Mouse (Mus musculus) left cerebral cortex, adult 2 months (tissue): ENCODE data around the gene Rnf41. TPM values are rescaled to one million over a fixed set of nuclear protein-coding genes. Genes with fewer than 3 reads are reported as not detected.

ENCODE experiments used
- DNase-seq, 2 experiments: peaks; one replicate each; pipeline ENCODE4 v3.0.0; 2021 to 2022; ENCODE audit warnings: low spot score in 2 of 2, mixed read lengths in 1 of 2; ENCODE audit errors: extremely low spot score in 1 of 2
- H3K27ac ChIP-seq: fragments of 200-600 bp; 2 replicates; pipeline ENCODE4 v1.8.1; 2022
- H3K4me3 ChIP-seq: fragments of 200-600 bp; 2 replicates; pipeline ENCODE4 v1.8.1; 2022
- CTCF ChIP-seq: fragments of 200-600 bp; IDR thresholded peaks from 2 replicates; pipeline ENCODE4 v1.8.1; 2022; ENCODE audit warnings: antibody characterized with exemption, mild to moderate bottlenecking, moderate library complexity
- intact Hi-C: fragments of 180-260 bp; cut with DNase I; formaldehyde crosslinking; loops from one replicate; pipeline ENCODE4 v1.15.1; 2025
- total RNA-seq, 2 experiments: library from RNA; stranded (reverse); gene quantifications; 2 replicates each; pipeline ENCODE4 v1.2.3; 2021

Rnf41 gene
- total RNA-seq, 2 experiments from 2014 or later, result 74.0 to 76.6 TPM

DNA sequence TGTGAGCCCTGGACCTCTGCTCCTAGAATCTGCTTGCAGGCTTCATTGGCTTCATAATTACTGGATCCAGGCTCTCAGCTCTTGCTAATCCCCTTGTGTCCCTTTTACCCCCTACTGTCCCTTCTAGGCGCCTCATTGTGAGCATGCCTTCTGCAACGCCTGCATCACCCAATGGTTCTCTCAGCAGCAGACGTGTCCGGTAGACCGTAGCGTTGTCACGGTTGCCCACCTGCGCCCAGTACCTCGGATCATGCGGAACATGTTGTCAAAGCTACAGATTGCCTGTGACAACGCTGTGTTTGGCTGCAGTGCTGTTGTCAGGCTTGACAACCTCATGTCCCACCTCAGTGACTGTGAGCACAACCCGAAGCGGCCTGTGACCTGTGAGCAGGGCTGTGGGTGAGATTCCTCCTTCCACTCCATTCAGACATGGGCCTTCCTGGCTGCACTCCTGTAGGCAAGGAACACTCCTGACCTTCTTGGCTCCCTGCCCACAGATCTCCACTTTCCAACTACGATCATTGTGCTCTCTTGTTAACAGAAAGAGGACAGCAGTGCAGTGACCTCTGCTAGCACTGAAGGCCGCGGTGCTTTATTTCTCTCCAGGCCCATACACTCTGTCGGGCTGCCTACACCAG lies 23.8 kb downstream of the Rnf41 start:
- peak in 1 of 2 experiments; percentile 24 for DNase-seq
- Histone ChIP-seq H3K27ac (peak overlapping the region; percentile 28; the same call in 1 of the 2 replicates), H3K4me3 (no peak overlapping the region)
- intact Hi-C loops, result no loop called here
- no peak for TF ChIP-seq CTCF

DNA sequence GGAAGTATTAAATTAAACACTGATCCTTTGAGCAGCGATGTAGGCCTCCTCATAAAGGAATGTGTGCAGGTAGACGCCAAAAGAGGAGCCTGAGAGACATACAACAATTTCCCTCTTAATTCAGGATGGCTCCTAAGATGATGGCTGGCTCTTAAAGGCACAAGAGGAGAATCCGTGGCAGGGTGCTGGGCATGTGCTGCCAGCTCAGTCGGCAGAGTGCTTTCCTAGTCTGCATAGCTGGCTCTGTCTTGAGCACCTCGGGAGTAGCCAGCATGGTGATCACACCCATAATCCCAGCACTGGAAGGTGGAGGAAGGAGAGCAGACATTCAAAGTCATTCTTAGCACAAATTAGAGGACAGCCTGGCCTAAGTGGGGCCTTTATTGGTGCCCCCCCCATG lies 24.4 kb downstream of the Rnf41 start:
- intact Hi-C loops, result no loop called here
- TF ChIP-seq CTCF, result no peak
- Histone ChIP-seq H3K4me3 (no peak overlapping the region), H3K27ac (peak overlapping the region; percentile 28; the same call in 1 of the 2 replicates)
- DNase-seq, result no peak

DNA sequence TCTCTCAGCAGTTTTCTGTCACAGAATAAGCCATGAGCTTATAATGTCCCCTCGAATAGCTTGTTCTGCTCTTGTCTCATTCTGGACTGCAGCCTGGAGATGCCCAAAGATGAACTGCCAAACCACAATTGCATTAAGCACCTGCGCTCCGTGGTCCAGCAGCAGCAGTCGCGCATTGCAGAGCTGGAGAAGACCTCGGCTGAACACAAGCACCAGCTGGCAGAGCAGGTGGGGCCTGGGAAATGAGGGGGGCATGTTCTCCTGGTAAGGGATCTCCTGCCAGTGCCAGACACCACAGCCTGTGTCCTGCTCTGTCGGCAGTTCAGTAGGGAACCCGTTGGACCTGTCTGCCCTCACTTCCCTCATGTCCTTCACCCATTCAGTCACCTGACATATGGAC lies 24.9 kb downstream of the Rnf41 start:
- TF ChIP-seq CTCF, result no peak
- H3K4me3 ChIP-seq, result no peak overlapping the region
- no peak for DNase-seq
- intact Hi-C loops, result no loop called here
- no peak overlapping the region for H3K27ac ChIP-seq

DNA sequence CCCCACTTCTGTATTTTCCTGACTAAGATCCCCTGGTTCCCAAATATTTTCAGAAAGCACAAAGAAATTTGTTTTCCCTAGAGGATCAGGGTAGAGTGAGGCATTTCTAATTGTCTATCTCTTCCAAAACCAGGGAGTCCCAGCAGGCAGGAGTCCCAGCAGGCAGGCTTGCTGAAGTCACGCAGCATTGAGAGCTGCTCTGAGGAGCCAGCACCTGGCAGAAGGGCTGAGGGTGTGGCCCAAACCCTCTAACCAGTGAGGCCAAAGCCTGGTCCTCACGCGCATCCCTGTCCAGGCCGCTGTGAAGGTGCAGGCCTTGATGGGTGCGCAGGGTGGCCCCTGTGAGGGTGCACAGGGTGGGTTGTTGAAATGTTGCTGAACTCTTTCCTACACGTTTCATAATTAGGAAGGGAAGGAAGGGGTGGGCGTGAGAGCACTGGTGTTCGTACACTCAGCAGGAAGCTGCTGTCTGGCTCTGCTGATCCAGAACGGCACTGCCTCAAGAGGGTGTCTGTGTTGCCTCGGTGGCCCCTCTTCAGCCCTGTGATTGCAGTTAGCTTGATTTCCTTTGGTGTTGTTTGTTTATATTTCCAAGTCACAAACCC lies 27.3 kb downstream of the Rnf41 start:
- Histone ChIP-seq H3K4me3 (no peak overlapping the region), H3K27ac (peak overlapping the region; percentile 77)
- DNase-seq, result peak; percentile 13 to 22
- no peak for TF ChIP-seq CTCF
- intact Hi-C loops, result no loop called here

DNA sequence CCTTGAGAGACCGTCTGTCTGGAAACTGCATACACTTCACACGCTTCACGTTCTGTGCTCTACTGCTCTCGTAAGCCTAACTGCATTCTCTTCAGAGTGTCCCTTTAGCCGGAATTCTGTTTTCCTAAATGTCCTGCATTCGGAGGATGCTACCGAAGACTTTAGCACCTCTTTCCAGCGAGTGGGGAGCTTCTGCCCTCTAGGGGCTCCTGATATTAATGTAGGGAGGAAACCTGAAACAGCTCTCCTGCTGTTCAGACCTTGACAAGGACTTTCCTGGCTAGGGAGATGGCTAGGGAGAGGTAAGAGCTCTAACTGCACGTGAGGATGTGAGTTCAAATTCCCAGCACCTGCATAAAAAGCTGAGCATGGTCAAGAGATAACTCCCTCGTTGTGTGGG lies 28.9 kb downstream of the Rnf41 start:
- no peak for DNase-seq
- no peak overlapping the region for H3K4me3 ChIP-seq
- H3K27ac ChIP-seq, result no peak overlapping the region
- TF ChIP-seq CTCF, result peak; percentile 48
- intact Hi-C loops, result no loop called here

DNA sequence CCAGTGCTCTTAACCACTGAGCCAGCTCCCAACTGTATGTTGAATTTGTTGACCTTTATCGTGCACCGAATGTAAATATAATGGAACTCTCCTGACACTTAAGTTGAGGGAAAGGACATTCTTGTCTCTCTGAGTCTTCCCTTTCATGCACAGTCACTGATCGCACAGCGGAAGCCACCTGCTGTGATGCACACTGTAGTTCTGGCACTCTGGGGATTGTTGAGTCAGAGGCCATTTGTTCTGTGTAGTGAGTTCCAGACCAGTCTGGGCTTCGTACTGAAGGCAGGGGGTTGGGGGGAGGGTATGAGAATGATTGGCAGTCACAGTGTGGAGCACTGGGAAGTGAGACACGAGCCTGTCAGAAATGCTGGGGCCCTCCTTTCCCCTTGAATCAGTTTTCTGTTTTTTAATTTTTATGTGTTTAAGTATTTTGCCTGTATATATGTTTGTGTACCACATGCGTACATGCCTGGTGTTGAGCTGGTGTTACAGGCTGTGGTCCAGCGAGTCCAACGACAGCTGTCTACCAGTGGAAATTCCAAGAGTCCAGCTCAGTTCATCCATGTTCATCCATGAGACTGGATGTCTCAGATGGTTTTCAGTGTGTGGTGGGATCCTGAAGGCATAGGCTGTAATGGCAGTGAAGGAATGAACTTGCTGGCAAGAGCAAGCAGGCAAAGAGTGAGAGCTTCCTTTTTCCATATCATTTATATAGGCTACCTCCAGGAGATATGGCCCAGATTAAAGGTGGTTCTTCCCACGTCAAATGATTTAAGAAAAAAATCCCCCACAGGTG lies 30.1 kb downstream of the Rnf41 start:
- no peak for TF ChIP-seq CTCF
- H3K4me3 ChIP-seq, result no peak overlapping the region
- DNase-seq, result no peak
- intact Hi-C loops, result no loop called here
- no peak overlapping the region for H3K27ac ChIP-seq

DNA sequence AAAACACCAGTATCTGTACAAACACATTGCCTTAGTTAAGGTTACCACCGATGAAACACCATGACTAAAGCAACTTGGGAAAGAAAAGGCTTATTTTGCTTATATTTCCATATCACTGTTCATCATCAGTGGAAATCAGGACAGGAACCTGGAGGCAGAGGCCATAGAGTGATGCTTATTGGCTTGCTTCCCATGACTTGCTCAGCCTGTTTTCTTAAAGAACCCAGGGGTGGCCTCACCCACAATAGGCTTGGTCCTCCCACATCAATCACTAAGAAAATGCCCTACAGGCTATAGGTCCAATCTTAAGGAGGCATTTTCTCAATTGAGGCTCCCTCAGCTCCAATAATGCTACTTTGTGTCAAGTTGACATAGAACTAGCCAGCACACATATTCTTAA lies 31.3 kb downstream of the Rnf41 start:
- intact Hi-C loops, result no loop called here

DNA sequence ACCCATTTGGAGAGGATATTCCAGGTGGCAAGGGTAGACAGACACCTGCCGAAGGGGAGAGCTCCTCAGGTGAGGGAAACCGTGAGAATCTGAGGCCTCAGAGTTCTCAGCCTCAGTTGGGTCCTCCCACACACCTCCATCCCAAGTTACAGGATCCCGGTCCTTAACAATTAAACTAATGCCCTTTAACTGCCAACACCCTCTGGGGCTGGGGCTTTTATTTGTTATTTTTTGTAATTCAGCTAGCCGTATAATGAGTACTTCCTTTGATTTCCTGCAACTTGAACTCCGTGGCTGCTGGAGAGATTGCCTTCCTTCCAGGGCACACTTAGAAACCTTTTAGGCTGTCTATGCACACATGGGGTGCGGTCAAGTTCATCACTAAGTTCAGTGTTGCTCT lies 32.9 kb downstream of the Rnf41 start:
- intact Hi-C loops, result no loop called here
- DNase-seq, result no peak
- H3K27ac ChIP-seq, result no peak overlapping the region
- no peak overlapping the region for H3K4me3 ChIP-seq
- no peak for TF ChIP-seq CTCF

More for the DNA sequence above, 31.3 kb downstream of the Rnf41 start:
- Histone ChIP-seq H3K27ac (no peak overlapping the region), H3K4me3 (no peak overlapping the region)
- DNase-seq, result no peak
- no peak for TF ChIP-seq CTCF

DNA sequence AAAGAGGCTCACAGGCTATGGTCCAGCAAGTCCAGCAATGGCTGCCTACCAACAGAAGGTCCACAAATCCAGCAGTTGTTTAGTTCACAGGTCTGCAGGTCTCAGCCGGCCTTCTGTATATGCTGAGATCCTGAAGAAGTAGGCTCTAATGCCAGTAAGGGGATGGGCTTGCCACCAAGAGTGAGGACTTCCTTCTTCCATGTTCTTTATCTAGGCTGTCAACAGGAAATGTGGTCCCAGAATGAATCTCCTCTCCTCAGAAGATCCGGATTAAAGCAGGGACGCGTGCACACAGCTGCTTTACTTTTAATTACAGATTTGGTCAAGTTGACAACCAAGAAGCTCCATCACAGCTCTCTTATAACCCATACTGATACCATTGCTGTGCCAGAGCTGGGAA lies 34.0 kb downstream of the Rnf41 start:
- intact Hi-C loops, result no loop called here
- TF ChIP-seq CTCF, result no peak
- Histone ChIP-seq H3K4me3 (no peak overlapping the region), H3K27ac (no peak overlapping the region)
- no peak for DNase-seq

DNA sequence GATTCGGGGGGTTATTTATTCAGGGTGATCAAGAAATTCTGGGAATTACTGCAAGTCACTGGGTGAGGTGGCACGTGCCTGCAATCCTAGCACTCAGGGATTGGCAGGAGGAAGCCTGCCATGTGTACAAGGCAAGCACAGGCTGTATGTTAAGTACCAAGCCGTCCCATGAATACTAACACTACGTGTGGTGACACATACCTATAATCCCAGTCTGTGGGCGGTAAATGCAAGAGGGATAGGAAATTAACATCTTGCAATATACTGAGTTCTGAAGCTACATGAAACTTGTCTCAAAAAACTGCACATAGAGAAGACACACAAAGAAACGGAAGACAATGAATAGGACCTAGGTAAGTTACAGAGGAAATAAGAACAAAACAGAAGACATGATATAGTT lies 39.6 kb downstream of the Rnf41 start:
- Histone ChIP-seq H3K4me3 (no peak overlapping the region), H3K27ac (no peak overlapping the region)
- intact Hi-C loops, result no loop called here
- no peak for TF ChIP-seq CTCF
- no peak for DNase-seq

DNA sequence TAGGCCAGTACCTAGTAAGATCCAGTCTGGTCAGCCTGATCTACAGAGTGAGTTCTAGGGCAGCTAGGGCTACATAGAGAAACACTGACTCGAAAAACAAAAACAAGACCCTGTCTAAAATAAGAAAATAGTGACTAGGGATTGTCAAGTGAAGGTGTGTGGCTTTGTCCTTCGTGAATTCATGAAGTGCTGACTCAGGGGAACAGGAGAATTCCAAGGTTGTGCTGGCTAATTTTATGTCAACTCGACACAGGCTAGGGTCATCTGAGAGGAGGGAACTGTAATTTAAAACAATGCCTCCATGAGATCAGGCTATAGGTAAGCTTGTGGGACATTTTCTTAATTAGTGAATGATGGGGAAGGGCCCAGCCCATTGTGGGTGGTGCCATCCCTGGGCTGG lies 43.0 kb downstream of the Rnf41 start:
- TF ChIP-seq CTCF, result no peak
- no peak overlapping the region for H3K4me3 ChIP-seq
- H3K27ac ChIP-seq, result no peak overlapping the region
- intact Hi-C loops, result no loop called here
- no peak for DNase-seq

DNA sequence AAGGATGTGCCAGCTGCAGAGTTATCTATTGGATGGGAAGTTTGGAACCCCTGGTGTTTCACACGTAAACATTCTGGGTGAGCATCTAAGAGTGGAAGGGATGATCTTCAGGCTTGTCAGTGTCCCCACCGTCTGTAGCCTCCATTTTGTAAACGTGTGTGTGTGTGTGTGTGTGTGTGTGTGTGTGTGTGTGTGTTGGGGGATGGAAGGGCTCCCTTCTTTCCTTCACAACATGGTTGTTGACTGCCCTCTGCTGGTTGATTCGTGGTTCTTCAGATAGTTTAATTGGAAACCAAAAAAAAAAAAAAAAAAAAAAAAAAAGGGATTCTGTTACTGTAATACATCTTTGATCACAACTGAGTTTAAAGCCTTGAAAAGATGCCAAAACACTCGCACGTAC lies 43.8 kb downstream of the Rnf41 start:
- peak; percentile 58 to 63 for DNase-seq
- intact Hi-C loops, result loop anchor here (5.0 kb wide), 1 partner anchor 118 kb away; the partner anchor contains the start of gene Cs
- Histone ChIP-seq H3K4me3 (no peak overlapping the region), H3K27ac (0 out of 2 replicates have a peak overlapping the region, but pooled peaks have one; percentile 15)
- TF ChIP-seq CTCF, result peak; percentile 56
